Mouse (Mus musculus) myocyte (in vitro differentiated cells): ENCODE measurements at regions not wholly inside any gene's neighbourhood (a gene's known extent, or its start where the extent isn't known, plus 50 kb on each side); places are given as distances from the start of the nearest gene placed in this dataset.

Experiments
- H3K27me3 ChIP-seq: one replicate; pipeline ENCODE4 v1.6.1; 2011; ENCODE audit not compliant: control insufficient read depth, insufficient read depth, insufficient read length
- H3K36me3 ChIP-seq: one replicate; pipeline ENCODE4 v1.6.1; 2011; ENCODE audit not compliant: control insufficient read depth, insufficient read depth
- H3K4me2 ChIP-seq: one replicate; pipeline ENCODE4 v1.6.1; 2011; ENCODE audit warnings: low read depth, control low read depth
- H3K4me3 ChIP-seq: one replicate; pipeline ENCODE4 v1.5.1; 2011; ENCODE audit warnings: mild to moderate bottlenecking, control low read depth, moderate library complexity
- H3K79me2 ChIP-seq: one replicate; pipeline ENCODE4 v1.6.1; 2011; ENCODE audit not compliant: control insufficient read depth, insufficient read depth
- H3ac ChIP-seq: one replicate; pipeline ENCODE4 v1.6.1; 2011; ENCODE audit not compliant: control insufficient read depth, insufficient read length
- CEBPB ChIP-seq: IDR thresholded peaks from 2 replicates; pipeline ENCODE4 v1.6.1; 2011; ENCODE audit warnings: mild to moderate bottlenecking, moderate library complexity; ENCODE audit not compliant: poor library complexity, insufficient read depth, severe bottlenecking
- E2F4 ChIP-seq: IDR thresholded peaks from one replicate; pipeline ENCODE4 v1.6.1; 2011; ENCODE audit warnings: mild to moderate bottlenecking, control low read depth, moderate library complexity; ENCODE audit not compliant: insufficient read depth
- MAX ChIP-seq: IDR thresholded peaks from one replicate; pipeline ENCODE4 v1.6.1; 2011; ENCODE audit warnings: low read depth, mild to moderate bottlenecking, control low read depth
- MYOD1 ChIP-seq, 3 experiments: IDR thresholded peaks; one replicate each; pipeline ENCODE4 v1.6.1; 2011; ENCODE audit warnings: control low read depth in 2 of 3, low read depth in 2 of 3, mild to moderate bottlenecking in 2 of 3, moderate library complexity in 1 of 3; ENCODE audit not compliant: insufficient read length in 2 of 3, control insufficient read depth in 1 of 3
- MYOG ChIP-seq, 3 experiments: IDR thresholded peaks; one replicate each; pipeline ENCODE4 v1.6.1; 2011; ENCODE audit warnings: control low read depth in 2 of 3, low read depth in 2 of 3, mild to moderate bottlenecking in 2 of 3; ENCODE audit not compliant: insufficient read length in 2 of 3, control insufficient read depth in 1 of 3, insufficient read depth in 1 of 3
- POLR2A ChIP-seq: IDR thresholded peaks from one replicate; pipeline ENCODE4 v1.6.1; 2011; ENCODE audit warnings: low read depth, mild to moderate bottlenecking, control low read depth, moderate library complexity; ENCODE audit not compliant: insufficient read length
- POLR2AphosphoS2 ChIP-seq: IDR thresholded peaks from one replicate; pipeline ENCODE4 v1.6.1; 2011; ENCODE audit warnings: low read depth, control low read depth; ENCODE audit not compliant: insufficient read length
- REST ChIP-seq: IDR thresholded peaks from one replicate; pipeline ENCODE4 v1.6.1; 2011; ENCODE audit warnings: mild to moderate bottlenecking, control low read depth, moderate library complexity; ENCODE audit not compliant: insufficient read depth, insufficient read length
- SRF ChIP-seq: IDR thresholded peaks from one replicate; pipeline ENCODE4 v1.6.1; 2011; ENCODE audit warnings: low read depth; ENCODE audit not compliant: control insufficient read depth, insufficient read length
- TCF12 ChIP-seq: IDR thresholded peaks from one replicate; pipeline ENCODE4 v1.6.1; 2011; ENCODE audit warnings: mild to moderate bottlenecking, control low read depth; ENCODE audit not compliant: poor library complexity, insufficient read depth, severe bottlenecking
- TCF3 ChIP-seq: IDR thresholded peaks from one replicate; pipeline ENCODE4 v1.6.1; 2011; ENCODE audit warnings: low read depth, control low read depth; ENCODE audit not compliant: insufficient read length
- USF1 ChIP-seq: IDR thresholded peaks from one replicate; pipeline ENCODE4 v1.6.1; 2011; ENCODE audit warnings: low read depth, mild to moderate bottlenecking, control low read depth, moderate library complexity

DNA sequence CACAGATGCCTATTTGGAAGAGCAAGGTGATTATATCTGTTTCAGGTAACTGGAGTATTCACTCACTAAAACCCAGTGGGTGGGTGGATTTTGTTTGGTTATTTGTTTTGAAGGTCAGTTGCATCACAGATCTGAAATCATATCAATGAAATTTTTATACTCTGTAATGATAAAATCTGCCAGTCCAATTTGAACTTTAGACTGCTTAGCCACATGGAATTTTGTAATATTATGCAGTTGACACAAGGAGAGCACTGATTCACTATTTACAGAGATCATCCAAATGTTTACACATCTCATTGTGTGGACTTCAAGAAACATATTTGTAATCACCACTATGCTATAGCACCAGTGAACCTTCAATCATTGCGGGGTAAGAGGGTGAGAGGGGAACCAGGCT lies 145.9 kb upstream of the Gm37988 start:
- TF ChIP-seq TCF3, result no peak
- no peak for TF ChIP-seq E2F4
- no peak for TF ChIP-seq MAX
- TF ChIP-seq USF1, result no peak
- TF ChIP-seq MYOD1 (IDR thresholded peaks at IDR 0.05; ENCODE audit: control insufficient read depth in 1 of 3, insufficient read length in 2 of 3, low read depth in 2 of 3), result no peak
- no peak for TF ChIP-seq CEBPB
- no peak for TF ChIP-seq REST
- TF ChIP-seq TCF12, result no peak
- no peak for TF ChIP-seq SRF
- TF ChIP-seq MYOG (IDR thresholded peaks at IDR 0.05; ENCODE audit: control insufficient read depth in 1 of 3, insufficient read depth in 1 of 3, insufficient read length in 2 of 3, low read depth in 2 of 3), result no peak
- no peak for TF ChIP-seq POLR2AphosphoS2
- TF ChIP-seq POLR2A, result no peak
- no peaks in the 10 kb centered on the region for H3K27me3 ChIP-seq

DNA sequence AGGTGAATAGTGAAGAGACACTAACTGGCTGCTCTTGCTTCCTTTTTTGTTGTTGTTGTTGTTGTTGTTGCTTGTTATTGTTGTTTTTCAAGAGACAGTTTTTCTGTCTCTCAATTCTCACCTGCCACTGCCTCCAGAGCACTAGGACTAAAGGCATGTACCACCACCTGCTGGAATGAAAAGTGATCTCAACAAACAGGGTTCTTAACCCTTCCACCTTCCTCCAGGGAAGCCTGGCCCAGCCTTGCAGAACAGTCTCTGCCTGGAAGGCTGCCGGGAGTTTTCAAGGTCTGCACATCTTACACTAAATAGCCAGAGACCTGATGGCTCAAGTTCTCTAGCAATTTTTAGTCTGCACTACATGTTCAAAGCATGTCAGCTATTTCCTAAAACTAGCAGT lies 138.0 kb upstream of the Gm37988 start:
- TF ChIP-seq POLR2AphosphoS2 (no peak), CEBPB (no peak), MYOG (IDR thresholded peaks at IDR 0.05; ENCODE audit: control insufficient read depth in 1 of 3, insufficient read depth in 1 of 3, insufficient read length in 2 of 3, low read depth in 2 of 3) (no peak), TCF3 (no peak), POLR2A (no peak), MYOD1 (IDR thresholded peaks at IDR 0.05; ENCODE audit: control insufficient read depth in 1 of 3, insufficient read length in 2 of 3, low read depth in 2 of 3) (no peak), TCF12 (no peak), SRF (no peak), USF1 (no peak), E2F4 (no peak), MAX (no peak), REST (no peak)
- H3K4me2 ChIP-seq, result no peak overlapping the region
- H3ac ChIP-seq, result no peak overlapping the region
- no peak overlapping the region for H3K4me3 ChIP-seq
- H3K79me2 ChIP-seq, result no peaks in the 10 kb centered on the region
- H3K27me3 ChIP-seq, result no peaks in the 10 kb centered on the region
- no peaks in the 10 kb centered on the region for H3K36me3 ChIP-seq

More for the DNA sequence above, 145.9 kb upstream of the Gm37988 start:
- no peak overlapping the region for H3ac ChIP-seq
- no peaks in the 10 kb centered on the region for H3K36me3 ChIP-seq
- no peak overlapping the region for H3K4me2 ChIP-seq
- no peak overlapping the region for H3K4me3 ChIP-seq
- no peaks in the 10 kb centered on the region for H3K79me2 ChIP-seq

DNA sequence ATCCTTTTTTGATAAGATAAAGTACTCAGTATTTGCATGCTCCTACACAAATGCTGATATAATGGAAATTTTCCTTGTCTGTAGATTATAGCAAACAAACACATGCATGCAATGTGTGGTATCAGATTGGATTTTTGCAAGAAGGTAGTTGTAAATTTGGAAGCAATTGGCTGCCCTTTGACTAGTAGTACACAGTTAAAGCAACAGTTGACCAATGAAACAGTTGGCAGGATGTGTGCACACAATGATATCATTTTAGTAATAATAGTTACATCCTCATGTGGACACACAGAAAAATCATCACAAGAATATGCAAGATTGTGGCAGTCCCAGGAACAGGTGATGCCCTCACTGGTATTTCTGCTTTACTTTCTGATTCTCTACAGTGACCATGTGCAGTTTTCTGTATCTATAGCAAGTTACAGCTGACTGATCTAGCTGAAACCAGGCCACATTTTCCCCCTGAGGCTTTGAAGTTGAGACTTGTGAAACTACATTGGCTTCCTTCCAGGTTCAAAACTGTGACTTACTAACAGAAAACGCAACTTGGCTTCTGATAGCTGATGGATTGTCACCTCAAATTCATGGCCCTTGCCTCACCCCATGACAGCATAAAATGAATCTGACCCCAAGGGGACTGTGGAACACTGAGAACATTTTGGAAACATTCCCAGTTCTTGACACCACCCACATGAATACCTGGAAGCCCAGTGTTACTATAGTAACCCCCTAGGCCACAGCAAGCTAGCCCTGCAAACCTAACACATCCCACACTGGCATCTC lies 136.3 kb upstream of the Gm37988 start:
- Histone ChIP-seq H3K27me3 (no peaks in the 10 kb centered on the region), H3K4me3 (no peak overlapping the region), H3K79me2 (no peaks in the 10 kb centered on the region), H3K4me2 (no peak overlapping the region), H3ac (no peak overlapping the region), H3K36me3 (no peaks in the 10 kb centered on the region)
- TF ChIP-seq REST, result no peak
- no peak for TF ChIP-seq E2F4
- TF ChIP-seq SRF, result no peak
- no peak for TF ChIP-seq MYOG (IDR thresholded peaks at IDR 0.05; ENCODE audit: control insufficient read depth in 1 of 3, insufficient read depth in 1 of 3, insufficient read length in 2 of 3, low read depth in 2 of 3)
- TF ChIP-seq MAX, result no peak
- TF ChIP-seq MYOD1 (IDR thresholded peaks at IDR 0.05; ENCODE audit: control insufficient read depth in 1 of 3, insufficient read length in 2 of 3, low read depth in 2 of 3), result no peak
- no peak for TF ChIP-seq USF1
- no peak for TF ChIP-seq POLR2AphosphoS2
- TF ChIP-seq CEBPB, result no peak
- TF ChIP-seq TCF3, result no peak
- no peak for TF ChIP-seq TCF12
- TF ChIP-seq POLR2A, result no peak

DNA sequence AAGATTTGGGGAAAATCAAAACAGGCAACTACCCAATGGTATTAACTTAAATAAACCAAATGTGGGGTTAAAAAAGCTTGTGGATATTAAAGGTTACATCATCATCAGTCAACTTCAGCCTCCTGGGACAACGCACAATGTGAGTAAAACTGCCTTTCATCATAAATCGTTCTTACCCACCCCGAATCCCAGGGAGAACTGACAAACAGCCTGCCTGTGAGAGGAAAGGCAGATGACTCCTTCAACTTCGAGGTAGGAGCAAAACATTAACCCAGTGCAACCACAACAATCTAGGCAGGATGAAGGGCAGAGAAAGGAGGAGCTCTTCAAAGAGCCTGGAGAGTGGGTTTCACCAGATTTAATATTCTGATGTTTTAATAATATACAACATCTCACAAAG lies 135.3 kb upstream of the Gm37988 start:
- Histone ChIP-seq H3K36me3 (no peaks in the 10 kb centered on the region), H3K4me2 (no peak overlapping the region), H3K27me3 (no peaks in the 10 kb centered on the region), H3K79me2 (no peaks in the 10 kb centered on the region), H3K4me3 (no peak overlapping the region), H3ac (no peak overlapping the region)
- TF ChIP-seq MYOG (IDR thresholded peaks at IDR 0.05; ENCODE audit: control insufficient read depth in 1 of 3, insufficient read depth in 1 of 3, insufficient read length in 2 of 3, low read depth in 2 of 3) (no peak), E2F4 (no peak), POLR2A (no peak), USF1 (no peak), TCF3 (no peak), MAX (no peak), MYOD1 (IDR thresholded peaks at IDR 0.05; ENCODE audit: control insufficient read depth in 1 of 3, insufficient read length in 2 of 3, low read depth in 2 of 3) (no peak), SRF (no peak), CEBPB (no peak), POLR2AphosphoS2 (no peak), REST (no peak), TCF12 (no peak)
